Mouse (Mus musculus) limb, embryonic 15.5 days (tissue): Measurements from ENCODE around the gene BC049762. TPM values are rescaled to one million over a fixed set of nuclear protein-coding genes. Genes with fewer than 3 reads are reported as not detected.

ENCODE experiments used
- ATAC-seq: fragments of 200-750 bp; cut with Nextera tagmentation; 2 replicates; pipeline ENCODE4 v1.8.0; 2017; ENCODE audit warnings: low read depth, moderate TSS enrichment; ENCODE audit not compliant: insufficient number of reproducible peaks, low FRiP score, low TSS enrichment
- H3K27ac ChIP-seq: fragments of 300-500 bp; sonication (generic); 2 replicates; pipeline ENCODE4 v1.5.1; 2015; ENCODE audit warnings: moderate library complexity, mild to moderate bottlenecking, inconsistent platforms
- H3K27me3 ChIP-seq: fragments of 300-500 bp; sonication (generic); 2 replicates; pipeline ENCODE4 v1.6.1; 2015; ENCODE audit warnings: inconsistent platforms
- H3K36me3 ChIP-seq: fragments of 300-500 bp; sonication (generic); 2 replicates; pipeline ENCODE4 v1.6.1; 2015; ENCODE audit warnings: inconsistent platforms
- H3K4me1 ChIP-seq: fragments of 300-500 bp; sonication (generic); 2 replicates; pipeline ENCODE4 v1.6.1; 2015; ENCODE audit warnings: inconsistent platforms
- H3K4me2 ChIP-seq: fragments of 300-500 bp; sonication (generic); 2 replicates; pipeline ENCODE4 v1.6.1; 2015; ENCODE audit warnings: mild to moderate bottlenecking, inconsistent platforms
- H3K4me3 ChIP-seq: fragments of 300-500 bp; sonication (generic); 2 replicates; pipeline ENCODE4 v1.5.1; 2015; ENCODE audit warnings: mild to moderate bottlenecking, inconsistent platforms
- H3K9ac ChIP-seq: fragments of 300-500 bp; sonication (generic); 2 replicates; pipeline ENCODE4 v1.6.1; 2015; ENCODE audit warnings: inconsistent platforms
- H3K9me3 ChIP-seq: fragments of 300-500 bp; sonication (generic); 2 replicates; pipeline ENCODE4 v1.6.1; 2016; ENCODE audit warnings: inconsistent platforms
- WGBS: fragments of 180-500 bp; shearing (Covaris S2); methylation state at CpG from one replicate; pipeline ENCODE4 v1.1.7; 2015; 5-methylcytosine and 5-hydroxymethylcytosine counted together
- polyA plus RNA-seq: library from polyadenylated mRNA; unstranded; fragments of >200 nt; fragmentation: Nextera tagmentation; extraction: Ambion mirVana; gene quantifications from 2 replicates; pipeline ENCODE4 v1.2.1, GENCODE M21; 2015

The BC049762 gene
- polyA plus RNA-seq, 1 experiment from 2014 or later = 0.33 TPM

GRCm38 (mm10) chr11:51211426-51211825 is 51.4 kb downstream of the BC049762 start:
- no peaks in the 10 kb centered on the region for H3K36me3 ChIP-seq
- H3K4me3 ChIP-seq = no peak overlapping the region
- ATAC-seq = no peak
- WGBS = 91% methylated on average over 5 of the region's 5 CpGs
- no peak overlapping the region for H3K27ac ChIP-seq
- H3K4me1 ChIP-seq = no peaks in the 10 kb centered on the region
- H3K27me3 ChIP-seq = no peaks in the 10 kb centered on the region
- no peak overlapping the region for H3K9ac ChIP-seq
- no peak overlapping the region for H3K4me2 ChIP-seq
- H3K9me3 ChIP-seq = no peaks in the 10 kb centered on the region

- Histone ChIP-seq H3K4me2 (no peak overlapping the region), H3K27me3 (no peaks in the 10 kb centered on the region), H3K4me3 (no peak overlapping the region), H3K9me3 (no peaks in the 10 kb centered on the region), H3K27ac (no peak overlapping the region), H3K4me1 (no peaks in the 10 kb centered on the region), H3K36me3 (no peaks in the 10 kb centered on the region), H3K9ac (no peak overlapping the region)
- no peak for ATAC-seq
- 78% methylated on average over 3 of the region's 3 CpGs for WGBS
These were observed 55.1 kb downstream of the BC049762 start for GRCm38 (mm10) chr11:51207758-51208157.

Other genes with a start within 250 kb of the BC049762 start
- gene Olfr54, start 248.8 kb downstream of the BC049762 start, polyA plus RNA-seq = not detected in 2 replicates
- gene Olfr1375, start 214.9 kb downstream of the BC049762 start, polyA plus RNA-seq = not detected in 2 replicates
- 8.3 TPM in 2 replicates for gene Zfp354a, start 203.8 kb downstream of the BC049762 start, polyA plus RNA-seq
- not detected in 2 replicates for gene Gm12569, start 42.6 kb downstream of the BC049762 start, polyA plus RNA-seq
- gene Clk4, start 1.3 kb downstream of the BC049762 start, polyA plus RNA-seq = 115 and 119 TPM in 2 replicates
- gene Col23a1, start 26.9 kb upstream of the BC049762 start, polyA plus RNA-seq = 18.9 and 23.6 TPM in 2 replicates